Comparison of ENCODE assay signal across 1 mouse cellular context in the genomic region with DNA sequence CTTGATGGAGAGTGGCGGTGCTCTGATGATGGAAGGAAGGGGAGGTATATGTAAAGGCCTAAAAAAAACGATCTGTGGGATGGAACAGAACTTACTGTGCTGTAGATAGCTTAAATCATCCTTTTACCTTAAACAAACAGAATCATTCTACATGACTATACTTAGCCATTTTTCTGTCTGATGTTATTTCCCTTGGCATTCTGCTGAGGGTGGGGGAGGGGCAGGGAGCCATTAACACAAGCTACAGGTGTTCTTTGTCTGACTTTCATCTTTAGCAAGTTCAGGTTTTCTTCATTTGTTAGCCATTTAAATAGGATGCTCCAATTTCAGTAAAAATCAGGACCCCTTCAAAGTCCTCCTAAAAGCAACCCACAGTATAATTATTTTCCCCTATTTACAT.
TF ChIP-seq lines count a peak whose summit lies in the region.

No protein-coding gene starts in this region.

TF ChIP-seq in CH12.LX, 34 proteins besides CTCF, POLR2A, EP300 and RAD21:
- no peak for TF ChIP-seq KAT2A (IDR thresholded peaks at IDR 0.05; ENCODE audit: insufficient replicate concordance, low read length)
- TF ChIP-seq ZKSCAN1 (IDR thresholded peaks at IDR 0.05; ENCODE audit: borderline replicate concordance, low read depth, low read length) = no peak
- 0 out of 2 replicates have a peak, but pooled peaks have one; percentile 44 for TF ChIP-seq CHD2 (IDR thresholded peaks at IDR 0.05; ENCODE audit: low read length)
- TF ChIP-seq ZNF384 (IDR thresholded peaks at IDR 0.05; ENCODE audit: low read depth, low read length) = no peak
